Mouse (Mus musculus): ENCODE data around the gene Fgf11. TPM values are rescaled to one million over a fixed set of nuclear protein-coding genes. Genes with fewer than 3 reads are reported as not detected.

Gene Fgf11
- total and polyA plus RNA-seq, 2 experiments from 2014 or later: 1.0 to 5.7 TPM

GRCm38 (mm10) chr11:69778985-69779384, 22.7 kb downstream of the Fgf11 start:
- 0 out of 2 replicates have a peak, but pooled peaks cover 3% of the 10 kb centered on the region for H3K4me1 ChIP-seq (ENCODE audit: control insufficient read depth, insufficient read depth)
- H3K36me3 ChIP-seq (replicated peaks; ENCODE audit: control insufficient read depth, insufficient read depth, low read length): peaks cover 18% of the 10 kb centered on the region
- DNase-seq (ENCODE audit: low spot score) (no peak), ATAC-seq (ENCODE audit: insufficient read depth, low read depth) (peak; percentile 24; the same call in 1 of the 2 replicates)
- H3K4me3 ChIP-seq (ENCODE audit: low read depth, low read length): no peak overlapping the region
- TF ChIP-seq CTCF (IDR thresholded peaks at IDR 0.05; ENCODE audit: low read depth) (no peak), EP300 (IDR thresholded peaks at IDR 0.05; ENCODE audit: low read depth) (no peak)
- no peak overlapping the region for H3K9ac ChIP-seq (replicated peaks; ENCODE audit: low read depth, low read length)
- no peaks in the 10 kb centered on the region for H3K9me3 ChIP-seq (replicated peaks; ENCODE audit: control insufficient read depth, low read length)
- no peaks in the 10 kb centered on the region for H3K27me3 ChIP-seq (ENCODE audit: control insufficient read depth, insufficient read depth, low read length)
- no peak overlapping the region for H3K4me2 ChIP-seq (ENCODE audit: low read depth, low read length)
- no peak overlapping the region for H3K27ac ChIP-seq (ENCODE audit: low read depth)
- WGBS: 60% methylated on average over 7 of the region's 7 CpGs

DNA sequence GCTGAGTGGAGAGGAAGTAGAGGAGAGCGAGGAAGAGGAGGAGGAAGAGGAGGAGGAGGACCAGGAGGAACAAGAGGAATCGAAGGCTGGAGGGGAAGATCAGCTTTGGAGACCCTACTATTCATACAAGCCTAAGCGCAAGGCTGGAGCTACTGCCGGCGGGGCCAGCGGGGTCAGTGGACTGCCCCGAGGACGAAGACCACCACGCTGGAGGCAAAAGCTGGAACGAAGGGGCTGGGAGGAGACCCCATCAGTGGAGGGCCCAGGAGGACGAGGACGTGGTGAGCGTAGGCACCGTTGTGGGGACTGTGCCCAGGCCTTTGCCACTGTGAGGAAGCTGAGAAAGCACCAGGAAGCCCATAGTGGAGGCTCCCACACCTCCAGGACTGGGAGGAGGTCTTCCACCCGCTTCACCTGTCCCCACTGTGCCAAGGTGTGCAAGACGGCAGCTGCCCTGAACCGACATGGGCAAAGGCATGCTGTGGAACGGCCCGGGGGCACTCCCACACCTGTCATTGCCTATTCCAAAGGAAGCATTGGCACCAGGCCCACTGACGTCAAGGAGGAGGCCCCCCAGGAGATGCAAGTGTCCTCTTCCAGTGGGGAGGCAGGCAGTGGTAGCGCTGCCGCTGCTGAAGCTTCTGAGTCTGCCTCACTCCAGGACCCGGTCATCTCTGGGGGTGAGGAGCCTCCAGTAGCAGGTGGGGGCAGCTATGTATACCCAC, 23.2 kb downstream of the Fgf11 start:
- no peak overlapping the region for H3K9ac ChIP-seq (replicated peaks; ENCODE audit: low read depth, low read length)
- H3K4me1 ChIP-seq (ENCODE audit: control insufficient read depth, insufficient read depth): 0 out of 2 replicates have a peak, but pooled peaks cover 3% of the 10 kb centered on the region
- no peak overlapping the region for H3K4me3 ChIP-seq (ENCODE audit: low read depth, low read length)
- H3K27ac ChIP-seq (ENCODE audit: low read depth): no peak overlapping the region
- TF ChIP-seq CTCF (IDR thresholded peaks at IDR 0.05; ENCODE audit: low read depth): no peak
- TF ChIP-seq EP300 (IDR thresholded peaks at IDR 0.05; ENCODE audit: low read depth): no peak
- no peak for ATAC-seq (ENCODE audit: insufficient read depth, low read depth)
- no peaks in the 10 kb centered on the region for H3K9me3 ChIP-seq (replicated peaks; ENCODE audit: control insufficient read depth, low read length)
- no peak overlapping the region for H3K4me2 ChIP-seq (ENCODE audit: low read depth, low read length)
- WGBS: 59% methylated on average over 23 of the region's 23 CpGs
- H3K36me3 ChIP-seq (replicated peaks; ENCODE audit: control insufficient read depth, insufficient read depth, low read length): peaks cover 18% of the 10 kb centered on the region
- no peaks in the 10 kb centered on the region for H3K27me3 ChIP-seq (ENCODE audit: control insufficient read depth, insufficient read depth, low read length)
- DNase-seq (ENCODE audit: low spot score): no peak

DNA sequence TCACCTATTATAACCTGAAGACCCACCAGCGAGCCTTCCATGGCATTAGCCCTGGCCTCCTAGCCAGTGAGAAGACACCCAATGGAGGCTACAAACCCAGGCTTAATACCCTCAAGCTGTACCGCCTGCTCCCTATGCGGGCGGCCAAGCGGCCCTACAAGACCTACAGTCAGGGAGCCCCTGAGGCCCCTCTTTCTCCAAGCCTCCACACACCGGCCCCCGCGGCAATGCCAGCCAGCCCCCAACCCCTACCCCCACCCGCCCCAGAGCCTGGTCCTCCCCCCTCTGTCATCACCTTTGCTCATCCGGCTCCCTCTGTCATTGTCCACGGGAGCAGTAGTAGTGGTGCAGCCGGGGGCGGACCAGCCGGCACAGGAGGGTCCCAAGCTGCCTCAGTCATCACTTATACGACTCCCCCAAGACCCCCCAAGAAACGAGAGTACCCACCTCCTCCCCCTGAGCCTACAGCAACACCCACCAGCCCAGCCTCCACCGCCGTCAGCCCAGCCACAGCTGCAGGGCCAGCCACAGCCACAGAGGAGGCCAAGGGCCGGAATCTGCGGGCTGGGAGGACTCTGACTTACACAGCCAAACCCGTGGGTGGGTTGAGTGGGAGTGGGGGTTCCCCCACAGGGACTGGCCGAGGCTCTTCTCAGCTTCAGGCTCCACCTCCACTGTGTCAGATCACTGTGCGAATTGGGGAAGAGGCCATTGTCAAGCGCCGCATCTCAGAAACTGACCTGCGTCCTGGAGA, 24.0 kb downstream of the Fgf11 start:
- H3K27me3 ChIP-seq (ENCODE audit: control insufficient read depth, insufficient read depth, low read length): no peaks in the 10 kb centered on the region
- H3K4me3 ChIP-seq (ENCODE audit: low read depth, low read length): no peak overlapping the region
- no peak for ATAC-seq (ENCODE audit: insufficient read depth, low read depth)
- H3K4me2 ChIP-seq (ENCODE audit: low read depth, low read length): no peak overlapping the region
- DNase-seq (ENCODE audit: low spot score): no peak
- H3K9me3 ChIP-seq (replicated peaks; ENCODE audit: control insufficient read depth, low read length): no peaks in the 10 kb centered on the region
- peaks cover 23% of the 10 kb centered on the region for H3K36me3 ChIP-seq (replicated peaks; ENCODE audit: control insufficient read depth, insufficient read depth, low read length)
- no peak for TF ChIP-seq CTCF (IDR thresholded peaks at IDR 0.05; ENCODE audit: low read depth)
- 59% methylated on average over 26 of the region's 26 CpGs for WGBS
- H3K4me1 ChIP-seq (ENCODE audit: control insufficient read depth, insufficient read depth): 0 out of 2 replicates have a peak, but pooled peaks cover 3% of the 10 kb centered on the region
- H3K9ac ChIP-seq (replicated peaks; ENCODE audit: low read depth, low read length): no peak overlapping the region
- no peak overlapping the region for H3K27ac ChIP-seq (ENCODE audit: low read depth)

DNA sequence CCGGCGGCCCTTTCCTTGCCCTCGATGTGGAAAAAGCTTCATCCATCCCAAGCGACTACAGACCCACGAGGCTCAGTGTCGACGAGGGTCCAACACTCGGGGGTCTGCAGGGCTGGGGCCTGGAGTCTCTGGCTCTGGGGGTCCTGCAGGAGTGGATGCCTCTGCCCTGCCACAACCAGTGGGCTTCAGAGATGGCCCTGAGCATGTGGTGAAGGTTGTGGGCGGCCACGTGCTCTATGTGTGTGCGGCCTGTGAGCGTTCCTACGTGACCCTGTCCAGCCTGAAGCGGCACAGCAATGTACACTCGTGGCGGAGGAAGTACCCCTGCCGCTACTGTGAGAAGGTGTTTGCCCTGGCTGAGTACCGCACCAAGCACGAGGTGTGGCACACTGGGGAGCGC, 25.2 kb downstream of the Fgf11 start:
- H3K9me3 ChIP-seq (replicated peaks; ENCODE audit: control insufficient read depth, low read length): no peaks in the 10 kb centered on the region
- H3K4me2 ChIP-seq (ENCODE audit: low read depth, low read length): no peak overlapping the region
- no peaks in the 10 kb centered on the region for H3K27me3 ChIP-seq (ENCODE audit: control insufficient read depth, insufficient read depth, low read length)
- no peak overlapping the region for H3K27ac ChIP-seq (ENCODE audit: low read depth)
- H3K4me3 ChIP-seq (ENCODE audit: low read depth, low read length): no peak overlapping the region
- H3K9ac ChIP-seq (replicated peaks; ENCODE audit: low read depth, low read length): no peak overlapping the region
- DNase-seq (ENCODE audit: low spot score) (no peak), ATAC-seq (ENCODE audit: insufficient read depth, low read depth) (no peak)
- 0 out of 2 replicates have a peak, but pooled peaks cover 3% of the 10 kb centered on the region for H3K4me1 ChIP-seq (ENCODE audit: control insufficient read depth, insufficient read depth)
- 87% methylated on average over 20 of the region's 20 CpGs for WGBS
- peaks cover 26% of the 10 kb centered on the region for H3K36me3 ChIP-seq (replicated peaks; ENCODE audit: control insufficient read depth, insufficient read depth, low read length)
- TF ChIP-seq CTCF (IDR thresholded peaks at IDR 0.05; ENCODE audit: low read depth): no peak
- TF ChIP-seq EP300 (IDR thresholded peaks at IDR 0.05; ENCODE audit: low read depth): no peak

DNA sequence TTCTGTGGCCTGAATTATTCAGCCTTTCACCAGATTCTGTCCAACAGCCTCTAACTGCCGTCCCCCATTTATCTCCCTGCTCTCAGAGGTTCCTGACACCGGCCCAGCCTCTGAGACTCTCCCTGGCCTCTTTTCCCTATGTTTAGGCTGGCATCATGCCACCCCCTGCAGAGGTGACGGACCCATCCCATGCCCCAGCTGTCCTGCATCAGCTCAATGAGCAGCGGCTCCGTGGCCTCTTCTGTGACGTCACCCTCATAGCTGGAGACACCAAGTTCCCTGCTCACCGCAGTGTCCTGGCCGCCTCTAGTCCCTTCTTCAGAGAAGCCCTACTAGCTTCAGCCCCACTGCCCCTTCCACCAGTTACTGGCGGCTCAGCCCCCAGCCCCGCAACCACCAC, 25.9 kb downstream of the Fgf11 start:
- Histone ChIP-seq H3K27ac (ENCODE audit: low read depth) (no peak overlapping the region), H3K9me3 (replicated peaks; ENCODE audit: control insufficient read depth, low read length) (no peaks in the 10 kb centered on the region), H3K27me3 (ENCODE audit: control insufficient read depth, insufficient read depth, low read length) (no peaks in the 10 kb centered on the region), H3K9ac (replicated peaks; ENCODE audit: low read depth, low read length) (no peak overlapping the region), H3K36me3 (replicated peaks; ENCODE audit: control insufficient read depth, insufficient read depth, low read length) (peaks cover 26% of the 10 kb centered on the region), H3K4me2 (ENCODE audit: low read depth, low read length) (no peak overlapping the region), H3K4me3 (ENCODE audit: low read depth, low read length) (no peak overlapping the region), H3K4me1 (ENCODE audit: control insufficient read depth, insufficient read depth) (0 out of 2 replicates have a peak, but pooled peaks cover 3% of the 10 kb centered on the region)
- TF ChIP-seq EP300 (IDR thresholded peaks at IDR 0.05; ENCODE audit: low read depth): no peak
- no peak for TF ChIP-seq CTCF (IDR thresholded peaks at IDR 0.05; ENCODE audit: low read depth)
- ATAC-seq (ENCODE audit: insufficient read depth, low read depth): no peak
- DNase-seq (ENCODE audit: low spot score): no peak
- WGBS: 63% methylated on average over 10 of the region's 10 CpGs
